Mouse (Mus musculus) embryonic fibroblast, embryonic 13.5 days (primary cell): ENCODE measurements around the gene Agap1.

Experiments
- CTCF ChIP-seq: IDR thresholded peaks from 2 replicates; pipeline ENCODE4 v1.5.1; 2011; ENCODE audit warnings: mild to moderate bottlenecking, control low read depth, low read length, moderate library complexity, borderline replicate concordance; ENCODE audit not compliant: insufficient read depth
- POLR2A ChIP-seq: IDR thresholded peaks from 2 replicates; pipeline ENCODE4 v1.6.1; 2011; ENCODE audit warnings: low read depth, mild to moderate bottlenecking, control low read depth, low read length, moderate library complexity

DNA sequence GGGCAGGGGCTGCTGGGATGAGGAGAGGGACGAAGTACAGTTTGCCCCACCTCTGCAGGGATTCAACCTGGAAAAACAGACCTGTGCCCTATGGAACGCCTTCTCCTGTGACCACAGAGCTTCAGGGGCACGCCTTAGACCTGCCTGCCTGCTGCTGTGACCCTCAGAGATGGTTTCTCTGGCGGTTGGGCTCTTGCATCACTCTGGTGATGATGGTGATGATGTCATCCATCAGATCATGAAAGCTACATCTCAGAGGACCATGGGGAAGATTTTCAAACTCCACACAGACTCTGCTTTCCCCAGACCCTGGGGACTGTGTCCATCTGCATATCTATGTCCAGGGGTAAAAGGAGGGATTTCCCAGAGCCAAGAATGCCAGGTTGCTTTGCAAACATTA lies 170.7 kb downstream of the Agap1 start:
- TF ChIP-seq POLR2A (no peak), CTCF (no peak)
